Mouse (Mus musculus) embryonic facial prominence, embryonic 11.5 days (tissue): ENCODE data around the gene Neb. TPM values are rescaled to one million over a fixed set of nuclear protein-coding genes. Genes with fewer than 3 reads are reported as not detected.

Source experiments
- ATAC-seq: fragments of 200-750 bp; cut with Nextera tagmentation; replicated peaks from 2 replicates; pipeline ENCODE4 v1.8.0; 2017; ENCODE audit warnings: low read depth; ENCODE audit not compliant: insufficient number of reproducible peaks, low FRiP score, low TSS enrichment
- DNase-seq: peaks from one replicate; pipeline ENCODE4 v3.0.0-alpha.2; 2015; ENCODE audit warnings: low spot score
- H3K27ac ChIP-seq: fragments of 300-500 bp; sonication (generic); replicated peaks from 2 replicates; pipeline ENCODE4 v1.5.1; 2014; ENCODE audit warnings: mild to moderate bottlenecking, low read depth, low read length, control low read depth
- H3K27me3 ChIP-seq: fragments of 300-500 bp; sonication (generic); 2 replicates; pipeline ENCODE4 v1.6.1; 2014; ENCODE audit warnings: mild to moderate bottlenecking, low read length, moderate library complexity, mixed read lengths; ENCODE audit not compliant: control insufficient read depth, insufficient read depth
- H3K36me3 ChIP-seq: fragments of 300-500 bp; sonication (generic); replicated peaks from 2 replicates; pipeline ENCODE4 v1.6.1; 2014; ENCODE audit warnings: low read depth, mild to moderate bottlenecking, low read length, moderate library complexity, mixed read lengths; ENCODE audit not compliant: control insufficient read depth, insufficient read depth
- H3K4me1 ChIP-seq: fragments of 300-500 bp; sonication (generic); 2 replicates; pipeline ENCODE4 v1.6.1; 2014; ENCODE audit warnings: low read length, mixed read lengths; ENCODE audit not compliant: control insufficient read depth, insufficient read depth
- H3K4me2 ChIP-seq: fragments of 300-500 bp; sonication (generic); 2 replicates; pipeline ENCODE4 v1.6.1; 2014; ENCODE audit warnings: low read depth, mild to moderate bottlenecking, control low read depth, low read length, moderate library complexity
- H3K4me3 ChIP-seq: fragments of 300-500 bp; sonication (generic); 2 replicates; pipeline ENCODE4 v1.5.1; 2014; ENCODE audit warnings: low read depth, low read length, control low read depth
- H3K9ac ChIP-seq: fragments of 300-500 bp; sonication (generic); replicated peaks from 2 replicates; pipeline ENCODE4 v1.6.1; 2014; ENCODE audit warnings: mild to moderate bottlenecking, control low read depth, low read length
- H3K9me3 ChIP-seq: fragments of 300-500 bp; sonication (generic); replicated peaks from 2 replicates; pipeline ENCODE4 v1.6.1; 2016; ENCODE audit warnings: mild to moderate bottlenecking, low read length, inconsistent platforms, mixed read lengths; ENCODE audit not compliant: control insufficient read depth
- WGBS: fragments of 180-500 bp; shearing (Covaris S2); extraction: QIAGEN DNeasy Blood & Tissue Kit; methylation state at CpG from one replicate; pipeline ENCODE4 v1.1.7; 2014; 5-methylcytosine and 5-hydroxymethylcytosine counted together
- polyA plus RNA-seq: library from polyadenylated mRNA; unstranded; fragments of >200 nt; fragmentation: Nextera tagmentation; extraction: Ambion mirVana; gene quantifications from 2 replicates; pipeline ENCODE4 v1.2.1, GENCODE M21; 2014

Neb gene
- polyA plus RNA-seq, 1 experiment from 2014 or later, result 7.2 TPM

DNA sequence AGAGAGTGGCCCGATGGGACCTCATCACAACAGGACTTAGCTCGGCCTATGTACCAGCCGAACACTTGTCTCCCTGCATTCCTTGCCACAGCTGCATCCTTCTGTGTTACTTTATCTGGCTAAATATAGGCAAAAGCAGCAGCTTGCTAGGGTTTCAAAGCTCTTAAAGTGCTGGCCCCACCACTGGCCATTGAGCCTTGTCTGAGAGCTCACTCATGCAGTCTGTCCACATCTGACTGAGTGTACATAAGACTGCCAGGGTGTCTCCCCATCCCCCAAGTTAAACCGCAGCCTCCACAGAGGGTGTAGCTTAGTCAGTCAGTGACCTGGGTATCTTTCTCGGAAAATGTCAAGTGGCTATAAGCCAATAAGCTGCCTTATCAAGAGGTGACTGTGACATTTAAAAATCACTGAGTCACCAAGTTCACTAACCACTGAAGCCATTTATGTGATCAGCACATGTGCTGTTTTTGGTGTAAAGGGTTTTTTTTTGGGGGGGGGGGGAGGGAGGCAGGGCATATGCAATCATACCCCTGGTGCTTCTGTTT, 59.2 kb downstream of the Neb start:
- Histone ChIP-seq H3K27ac (no peak overlapping the region), H3K4me2 (no peak overlapping the region), H3K4me3 (no peak overlapping the region), H3K36me3 (no peaks in the 10 kb centered on the region), H3K27me3 (no peaks in the 10 kb centered on the region), H3K9me3 (no peaks in the 10 kb centered on the region), H3K4me1 (no peaks in the 10 kb centered on the region), H3K9ac (no peak overlapping the region)
- 62% methylated on average over 5 of the region's 5 CpGs for WGBS
- ATAC-seq, result no peak
- no peak for DNase-seq

DNA sequence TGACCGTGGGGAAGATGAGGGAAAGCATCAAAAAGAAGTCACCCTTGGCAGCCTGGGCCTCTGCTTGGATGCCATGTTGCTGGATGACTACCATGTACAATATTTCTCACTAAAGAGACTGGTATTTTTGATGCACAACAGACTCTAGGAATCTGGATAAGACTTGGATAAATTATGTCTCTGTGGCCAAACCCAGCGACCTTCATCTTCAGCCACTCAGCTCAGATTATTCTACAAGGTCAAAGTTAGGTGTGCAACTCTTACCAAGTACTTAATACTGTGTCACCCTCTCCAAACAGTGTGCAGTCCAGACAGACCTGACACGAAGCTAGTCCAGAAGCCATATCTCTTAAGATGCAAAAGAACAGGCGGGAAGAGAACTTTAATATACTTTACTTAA, 60.8 kb downstream of the Neb start:
- no peak for ATAC-seq
- no peak overlapping the region for H3K4me3 ChIP-seq
- no peak for DNase-seq
- no peak overlapping the region for H3K4me2 ChIP-seq
- H3K9ac ChIP-seq, result no peak overlapping the region
- no peak overlapping the region for H3K27ac ChIP-seq
- WGBS, result 88% methylated on average over 4 of the region's 4 CpGs
- no peaks in the 10 kb centered on the region for H3K27me3 ChIP-seq
- H3K9me3 ChIP-seq, result no peaks in the 10 kb centered on the region
- H3K36me3 ChIP-seq, result no peaks in the 10 kb centered on the region
- H3K4me1 ChIP-seq, result no peaks in the 10 kb centered on the region

DNA sequence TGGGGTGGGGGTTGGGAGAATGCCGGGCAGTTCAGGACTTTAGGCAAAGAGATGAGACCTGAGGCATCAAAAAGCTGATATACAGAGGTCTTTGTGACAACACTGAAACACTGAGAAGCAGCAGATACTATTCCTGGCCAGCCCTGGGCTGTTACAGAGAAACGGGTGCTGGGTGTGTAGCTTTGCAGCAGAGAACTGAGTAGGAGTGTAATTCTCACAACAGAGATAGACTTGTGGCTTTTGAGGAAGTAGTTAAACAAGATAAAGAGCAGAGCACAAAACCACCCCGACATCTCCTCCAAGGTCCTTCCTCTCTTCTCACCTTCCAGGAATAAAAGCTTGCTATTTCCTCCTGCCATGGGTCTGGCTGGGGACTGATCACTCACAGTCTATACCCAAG, 62.5 kb downstream of the Neb start:
- WGBS, result 68% methylated on average over 3 of the region's 3 CpGs
- Histone ChIP-seq H3K4me3 (no peak overlapping the region), H3K4me1 (no peaks in the 10 kb centered on the region), H3K27ac (no peak overlapping the region), H3K36me3 (no peaks in the 10 kb centered on the region), H3K9me3 (no peaks in the 10 kb centered on the region), H3K27me3 (no peaks in the 10 kb centered on the region), H3K9ac (no peak overlapping the region), H3K4me2 (no peak overlapping the region)
- no peak for ATAC-seq
- no peak for DNase-seq

DNA sequence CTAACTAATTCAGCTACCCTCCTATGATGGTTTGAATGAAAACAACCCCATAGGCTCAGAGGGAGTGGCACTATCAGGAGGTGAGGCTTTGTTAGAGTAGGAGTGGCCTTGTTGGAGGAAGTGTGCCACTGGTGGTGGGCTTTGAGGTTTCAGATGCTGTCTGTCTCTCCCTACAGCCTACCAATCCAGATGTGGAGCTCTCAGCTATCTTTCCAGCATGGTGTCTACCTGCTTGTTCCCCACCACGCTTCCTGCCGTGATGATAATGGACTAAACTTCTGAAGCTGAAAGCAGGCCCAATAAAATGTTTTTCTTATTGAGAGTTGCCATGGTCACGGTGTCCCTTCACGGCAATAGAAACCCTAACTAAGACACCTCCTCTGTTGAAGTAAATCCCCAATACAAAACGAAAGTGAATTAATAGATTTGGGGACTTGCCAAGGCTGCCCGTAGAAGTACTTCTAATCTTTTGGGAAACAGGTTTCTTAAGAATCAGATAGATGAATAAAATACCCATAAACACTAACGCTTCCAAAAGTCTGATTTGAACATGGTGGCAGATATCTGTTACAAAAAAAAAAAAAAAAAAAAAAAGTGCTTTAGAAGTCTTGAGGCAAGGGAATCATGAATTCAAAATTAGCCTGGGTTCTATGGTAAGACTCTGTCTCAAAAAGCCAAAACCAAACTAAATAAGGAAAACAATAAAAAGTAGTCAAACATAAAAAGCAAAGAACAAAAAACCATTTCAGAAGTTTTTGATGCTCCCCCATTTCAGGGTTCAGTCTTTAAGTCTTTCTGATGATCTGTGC, 63.1 kb downstream of the Neb start:
- Histone ChIP-seq H3K4me1 (no peaks in the 10 kb centered on the region), H3K36me3 (no peaks in the 10 kb centered on the region), H3K4me3 (no peak overlapping the region), H3K9me3 (no peaks in the 10 kb centered on the region), H3K27me3 (no peaks in the 10 kb centered on the region), H3K4me2 (no peak overlapping the region), H3K9ac (no peak overlapping the region), H3K27ac (no peak overlapping the region)
- DNase-seq, result no peak
- ATAC-seq, result no peak
- 90% methylated on average over 7 of the region's 7 CpGs for WGBS

DNA sequence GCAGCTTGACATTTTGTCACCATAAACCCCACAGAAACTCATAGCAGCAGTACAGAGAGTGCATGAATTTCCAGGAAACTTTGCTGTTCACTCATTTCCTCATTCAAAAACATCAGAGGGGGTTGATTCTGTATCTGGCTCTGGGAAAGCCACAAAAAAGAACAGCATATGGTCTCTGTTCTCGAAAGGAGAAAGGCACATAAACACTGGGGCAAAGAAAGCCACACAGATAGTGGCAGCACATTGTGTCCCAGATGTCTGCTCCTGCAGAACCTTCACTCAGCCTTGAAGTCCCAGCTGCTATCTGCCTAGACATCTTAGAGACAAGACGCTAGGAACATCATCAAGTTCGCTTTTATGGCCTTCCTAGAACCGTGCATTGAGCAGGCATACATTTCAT, 67.5 kb downstream of the Neb start:
- Histone ChIP-seq H3K27me3 (no peaks in the 10 kb centered on the region), H3K4me2 (no peak overlapping the region)
- no peak for ATAC-seq

DNA sequence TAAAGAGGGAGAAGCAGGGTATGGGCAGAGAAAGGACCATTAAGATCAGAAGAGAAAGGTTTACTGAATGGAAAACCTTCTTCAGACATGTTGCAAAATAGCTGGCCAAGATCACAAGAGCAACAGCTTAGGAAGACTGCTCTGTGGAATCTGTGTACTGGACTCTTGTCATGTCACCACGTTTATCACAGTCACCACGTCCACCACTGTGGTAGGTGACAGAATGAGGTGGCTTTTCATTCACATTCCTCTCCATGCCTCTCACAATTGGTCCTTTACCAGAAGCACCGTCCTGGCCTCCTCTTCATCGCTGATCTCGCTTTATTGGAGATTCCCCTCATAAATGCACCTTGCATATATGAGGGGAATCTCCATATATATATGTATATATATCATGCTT, 71.6 kb downstream of the Neb start:
- H3K4me1 ChIP-seq, result no peaks in the 10 kb centered on the region
- H3K9ac ChIP-seq, result no peak overlapping the region
- WGBS, result 78% methylated on average over 5 of the region's 5 CpGs
- ATAC-seq (no peak), DNase-seq (no peak)
- no peaks in the 10 kb centered on the region for H3K9me3 ChIP-seq
- H3K4me3 ChIP-seq, result no peak overlapping the region
- H3K27ac ChIP-seq, result no peak overlapping the region
- no peaks in the 10 kb centered on the region for H3K27me3 ChIP-seq
- H3K4me2 ChIP-seq, result no peak overlapping the region
- H3K36me3 ChIP-seq, result no peaks in the 10 kb centered on the region

More for the DNA sequence above, 67.5 kb downstream of the Neb start:
- Histone ChIP-seq H3K27ac (no peak overlapping the region), H3K4me1 (no peaks in the 10 kb centered on the region), H3K9me3 (no peaks in the 10 kb centered on the region), H3K4me3 (no peak overlapping the region), H3K36me3 (no peaks in the 10 kb centered on the region), H3K9ac (no peak overlapping the region)
- no peak for DNase-seq
- WGBS, result 87% methylated on average over 4 of the region's 4 CpGs

DNA sequence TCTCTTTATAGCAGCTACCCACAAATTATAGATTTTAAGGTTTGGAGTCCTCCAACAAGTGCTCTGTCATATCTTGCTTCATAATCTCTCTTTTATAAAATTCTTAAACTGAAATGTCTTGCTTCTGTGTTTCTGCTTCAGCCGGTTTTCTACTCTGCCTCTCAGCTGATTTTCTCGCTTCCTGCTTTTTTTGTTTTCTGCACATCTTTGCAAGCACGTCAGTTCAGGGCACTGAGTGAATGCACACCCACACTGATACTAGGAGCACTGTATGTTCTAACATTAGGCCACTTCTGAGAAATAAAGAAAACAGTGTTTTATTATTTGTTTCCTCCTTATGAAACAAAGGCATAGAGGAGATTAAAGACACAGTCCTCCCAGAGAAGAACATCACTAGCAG, 73.7 kb downstream of the Neb start:
- Histone ChIP-seq H3K27ac (no peak overlapping the region), H3K4me3 (no peak overlapping the region), H3K9ac (no peak overlapping the region), H3K27me3 (no peaks in the 10 kb centered on the region), H3K9me3 (no peaks in the 10 kb centered on the region), H3K4me1 (no peaks in the 10 kb centered on the region), H3K4me2 (no peak overlapping the region), H3K36me3 (no peaks in the 10 kb centered on the region)
- ATAC-seq (no peak), DNase-seq (no peak)
- 82% methylated on average over 3 of the region's 3 CpGs for WGBS

DNA sequence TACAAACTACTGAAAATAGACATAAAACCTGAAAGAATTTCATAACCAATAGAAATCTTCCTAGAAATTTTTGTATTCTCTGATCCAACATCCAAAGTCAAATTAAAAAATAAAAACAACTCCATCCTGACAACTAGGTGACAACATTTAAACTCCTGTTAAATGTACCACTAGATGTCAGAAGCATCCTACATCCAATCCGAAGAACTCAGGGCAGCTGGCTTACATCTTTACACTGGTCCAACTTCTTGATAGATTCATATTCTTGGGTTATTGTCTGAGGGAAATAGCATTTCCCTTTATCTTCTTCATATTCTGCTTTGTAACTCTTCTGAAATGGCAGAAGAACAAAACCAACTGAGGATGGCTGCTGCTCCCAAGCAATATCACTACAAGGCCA, 74.9 kb downstream of the Neb start:
- Histone ChIP-seq H3K4me2 (no peak overlapping the region), H3K4me3 (no peak overlapping the region), H3K36me3 (no peaks in the 10 kb centered on the region), H3K9ac (no peak overlapping the region), H3K27ac (no peak overlapping the region), H3K27me3 (no peaks in the 10 kb centered on the region), H3K4me1 (no peaks in the 10 kb centered on the region), H3K9me3 (no peaks in the 10 kb centered on the region)
- WGBS, result 74% methylated on average over 1 of the region's 1 CpGs
- ATAC-seq (no peak), DNase-seq (no peak)
